Mouse (Mus musculus): ENCODE measurements around the gene Naa38.

- TF ChIP-seq CTCF (IDR thresholded peaks at IDR 0.05; ENCODE audit: extremely low read depth, insufficient read depth, insufficient read length, insufficient replicate concordance) (no peak), POLR2A (IDR thresholded peaks at IDR 0.05; ENCODE audit: low read depth, low read length) (peak; percentile 52; the same call in 1 of the 2 replicates)
Measured at GRCm38 (mm10) chr11:69366157-69366854, 29.0 kb upstream of the Naa38 start.

Data from spleen, adult 2 months (tissue).